Mouse (Mus musculus) small intestine, adult 2 months (tissue): ENCODE data around the gene Ipo4. TPM values are rescaled to one million over a fixed set of nuclear protein-coding genes. Genes with fewer than 3 reads are reported as not detected.
A peak's percentile ranks its signal among the peaks of the same experiment; 100 is the strongest.

ENCODE experiments used
- H3K27ac ChIP-seq: fragments of 200-500 bp; 2 replicates; pipeline ENCODE4 v1.5.1; 2012; ENCODE audit warnings: low read depth, low read length, control low read depth, inconsistent platforms; ENCODE audit not compliant: insufficient read depth
- H3K27me3 ChIP-seq: fragments of 200-500 bp; 2 replicates; pipeline ENCODE4 v1.6.1; 2012; ENCODE audit warnings: mild to moderate bottlenecking, moderate library complexity, low read length, inconsistent platforms; ENCODE audit not compliant: control insufficient read depth, insufficient read depth
- H3K36me3 ChIP-seq: fragments of 200-500 bp; 2 replicates; pipeline ENCODE4 v1.6.1; 2012; ENCODE audit warnings: mild to moderate bottlenecking, low read length, control low read depth, inconsistent platforms; ENCODE audit not compliant: control insufficient read depth, insufficient read depth
- H3K4me1 ChIP-seq: fragments of 200-500 bp; 2 replicates; pipeline ENCODE4 v1.6.1; 2012; ENCODE audit warnings: low read length, inconsistent platforms, mixed read lengths; ENCODE audit not compliant: control insufficient read depth, insufficient read depth, insufficient read length
- H3K4me3 ChIP-seq: fragments of 200-500 bp; 2 replicates; pipeline ENCODE4 v1.5.1; 2012; ENCODE audit warnings: low read depth, mild to moderate bottlenecking, control low read depth, inconsistent platforms, low read length, moderate library complexity
- CTCF ChIP-seq: fragments of 200-500 bp; IDR thresholded peaks from 2 replicates; pipeline ENCODE4 v1.5.1; 2012; ENCODE audit warnings: low read depth, mild to moderate bottlenecking, control low read depth, inconsistent platforms, low read length, moderate library complexity, mixed read lengths; ENCODE audit not compliant: insufficient replicate concordance, insufficient read length; ENCODE audit errors: extremely low read depth
- POLR2A ChIP-seq: fragments of 200-500 bp; IDR thresholded peaks from 2 replicates; pipeline ENCODE4 v1.6.1; 2012; ENCODE audit warnings: low read depth, mild to moderate bottlenecking, control low read depth, inconsistent platforms, low read length, moderate library complexity
- WGBS: fragments of 180-500 bp; shearing (Covaris S2); methylation state at CpG from one replicate; pipeline ENCODE4 v1.1.7; 2018; 5-methylcytosine and 5-hydroxymethylcytosine counted together
- polyA plus RNA-seq: library from polyadenylated mRNA; depleted of rRNA; stranded (reverse); fragments of >200 nt; gene quantifications from 2 replicates; pipeline ENCODE4 v1.2.3, GENCODE M21; 2012

Ipo4 gene
- polyA plus RNA-seq, 1 experiment = 37.2 TPM

DNA sequence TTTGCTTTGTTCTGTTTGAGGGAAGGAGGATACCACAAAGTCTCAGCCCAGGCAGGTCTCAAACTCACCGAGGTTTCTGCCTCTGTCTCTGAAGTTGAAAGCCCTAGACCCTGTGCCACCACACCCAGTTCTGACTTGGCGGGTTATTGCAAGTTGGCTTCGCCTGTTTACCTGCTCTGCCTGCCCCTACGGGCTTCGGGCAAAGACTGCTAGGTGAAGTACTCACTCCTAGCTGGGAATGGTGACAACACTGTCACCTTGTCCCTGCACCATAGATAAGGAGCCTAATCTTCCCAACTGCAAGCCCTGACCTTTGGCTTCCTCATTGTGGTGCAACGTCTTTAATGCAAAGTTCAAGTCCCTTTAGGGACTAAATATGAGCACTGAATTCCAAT is 50.2 kb downstream of the Ipo4 start:
- 19% methylated on average over 6 of the region's 6 CpGs for WGBS
- H3K27ac ChIP-seq = peak overlapping the region; percentile 93

DNA sequence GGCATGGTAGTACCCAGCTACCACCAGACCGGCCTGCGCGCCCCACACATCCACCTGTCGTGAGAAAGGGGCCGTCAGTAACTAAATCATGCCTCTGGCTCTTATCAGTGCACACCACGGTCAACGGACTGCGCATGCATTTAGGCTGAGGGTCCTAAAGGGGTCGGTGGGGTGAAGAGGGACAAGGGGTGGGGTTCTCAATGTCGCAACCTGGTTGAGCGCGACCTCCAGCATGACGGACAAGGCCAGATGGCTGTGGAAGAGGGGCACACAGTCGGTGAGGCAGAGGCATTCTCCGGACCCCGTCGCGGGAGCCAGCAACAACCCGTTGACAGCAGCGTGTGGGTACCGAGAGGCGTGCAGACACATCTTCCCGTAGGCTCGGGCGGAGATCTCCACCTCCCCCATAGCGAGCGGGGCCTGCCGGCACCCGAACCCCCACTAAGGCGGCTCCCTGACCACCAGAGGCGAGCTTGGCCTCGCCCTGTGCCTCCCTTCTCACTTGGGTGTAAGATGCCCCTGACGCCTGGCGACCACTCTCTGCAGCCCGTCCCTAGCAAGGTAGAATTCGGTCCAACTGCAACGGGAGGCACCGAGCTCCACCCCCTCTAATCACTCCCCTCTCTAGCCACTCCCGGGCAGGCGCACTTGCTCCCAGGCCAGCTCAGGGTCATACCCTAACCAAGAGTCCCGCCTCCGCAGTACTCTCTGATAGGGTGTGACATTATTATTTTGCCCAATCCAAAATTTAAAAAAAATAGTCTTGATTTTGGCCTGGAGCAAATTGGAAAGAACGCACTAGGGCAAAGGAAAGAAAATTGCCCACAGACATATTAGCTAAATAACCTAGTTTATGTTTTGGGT is 50.8 kb downstream of the Ipo4 start, which contains the start of gene Emc9:
TSS of gene Emc9 (minus strand) at position 601 of the 864 bp plus-strand sequence.
- H3K27ac ChIP-seq = peak within 1 kb of the TSS; percentile 93
- WGBS = 3% methylated on average over 43 of the region's 43 CpGs

More for the DNA sequence above, 50.2 kb downstream of the Ipo4 start:
- Histone ChIP-seq H3K4me3 (peak overlapping the region; percentile 26; the same call in 1 of the 2 replicates), H3K27me3 (no peaks in the 10 kb centered on the region), H3K4me1 (peaks cover 3% of the 10 kb centered on the region; the same call in 1 of the 2 replicates), H3K36me3 (peaks cover 35% of the 10 kb centered on the region)
- TF ChIP-seq POLR2A = peak; percentile 29; the same call in 1 of the 2 replicates
- TF ChIP-seq CTCF = no peak

DNA sequence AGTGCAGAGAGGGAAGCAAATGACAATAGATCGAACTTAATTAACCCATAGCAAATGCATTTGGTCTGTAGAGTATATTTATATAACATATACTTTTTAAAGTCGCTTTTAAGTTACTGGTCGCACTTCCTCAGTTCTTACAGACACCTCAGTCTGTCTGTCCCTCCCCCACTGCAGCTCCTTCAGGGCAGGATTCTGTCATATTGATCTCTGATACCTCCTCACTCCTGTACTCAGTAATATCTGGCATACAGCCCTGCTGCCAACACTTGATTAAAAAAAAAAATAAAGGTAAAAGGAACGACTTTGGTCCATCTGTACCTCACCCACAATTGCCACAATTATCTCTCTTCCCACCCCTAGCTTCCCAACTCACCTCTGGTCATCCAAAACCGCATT is 51.5 kb downstream of the Ipo4 start:
- H3K27ac ChIP-seq = no peak overlapping the region
- H3K27me3 ChIP-seq = no peaks in the 10 kb centered on the region
- H3K4me1 ChIP-seq = peaks cover under 1% of the 10 kb centered on the region; the same call in 1 of the 2 replicates
- TF ChIP-seq POLR2A (no peak), CTCF (no peak)
- peaks cover 46% of the 10 kb centered on the region for H3K36me3 ChIP-seq
- H3K4me3 ChIP-seq = peak overlapping the region; percentile 70
- WGBS = 37% methylated on average over 5 of the region's 5 CpGs

More for the DNA sequence above, 50.8 kb downstream of the Ipo4 start, which contains the start of gene Emc9:
- Histone ChIP-seq H3K27me3 (no peaks in the 10 kb centered on the region), H3K4me1 (peaks cover 3% of the 10 kb centered on the region; the same call in 1 of the 2 replicates), H3K4me3 (peak within 1 kb of the TSS; percentile 70), H3K36me3 (peaks cover 41% of the 10 kb centered on the region)
- TF ChIP-seq POLR2A = no peak
- no peak for TF ChIP-seq CTCF

DNA sequence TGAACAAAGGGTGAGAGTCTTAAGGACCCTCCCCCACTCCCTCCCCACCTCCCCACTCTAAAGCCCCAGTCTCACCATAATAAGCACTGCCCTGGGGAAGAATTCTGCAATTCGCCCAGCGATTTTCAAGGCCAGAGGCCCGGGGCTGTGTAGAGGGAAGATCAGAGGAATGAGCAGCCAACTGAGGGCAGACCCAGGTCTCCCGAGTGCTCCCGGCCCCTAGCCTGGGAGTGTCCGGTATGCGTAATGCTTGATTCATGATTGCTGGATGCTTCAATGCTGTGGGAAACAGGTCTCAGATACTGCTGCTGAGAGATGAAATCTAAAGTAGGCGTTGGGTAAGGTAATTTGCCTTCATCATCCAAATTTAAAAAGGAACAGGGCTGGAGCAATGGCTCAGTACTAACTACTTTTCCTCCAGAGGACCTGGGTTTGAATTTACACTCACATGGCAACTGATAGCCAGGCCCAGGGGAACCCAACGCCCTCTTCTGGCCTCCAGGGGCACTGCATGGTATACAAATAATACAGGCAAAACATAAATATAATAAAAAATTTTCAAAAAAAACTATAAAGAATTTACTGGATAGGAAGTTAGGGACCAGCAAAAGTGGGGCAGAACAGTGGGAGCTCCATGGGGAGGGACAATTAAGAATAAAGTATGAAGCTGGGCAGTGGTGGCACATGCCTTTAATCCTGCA is 53.6 kb downstream of the Ipo4 start:
- Histone ChIP-seq H3K36me3 (peaks cover 32% of the 10 kb centered on the region), H3K4me1 (no peaks in the 10 kb centered on the region; the same call in 1 of the 2 replicates), H3K27me3 (no peaks in the 10 kb centered on the region), H3K27ac (no peak overlapping the region), H3K4me3 (no peak overlapping the region)
- WGBS = 66% methylated on average over 9 of the region's 9 CpGs
- TF ChIP-seq POLR2A = no peak
- peak; percentile 72; the same call in 1 of the 2 replicates for TF ChIP-seq CTCF

DNA sequence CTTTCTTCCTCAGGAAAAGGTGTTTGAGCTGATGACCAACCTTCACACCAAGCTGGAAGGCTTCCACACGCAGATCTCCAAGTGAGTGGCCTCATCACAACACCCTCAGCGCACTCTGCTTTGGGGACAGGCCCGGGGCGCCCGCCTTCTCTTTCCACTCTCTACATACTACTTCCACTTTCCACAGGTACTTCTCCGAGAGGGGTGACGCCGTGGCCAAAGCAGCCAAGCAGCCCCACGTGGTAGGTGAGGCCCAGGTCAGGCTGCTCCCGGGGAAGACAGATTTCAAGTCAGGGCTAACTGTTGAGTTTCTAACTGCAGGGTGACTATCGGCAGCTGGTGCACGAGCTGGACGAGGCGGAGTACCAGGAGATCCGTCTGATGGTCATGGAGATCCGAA is 55.0 kb downstream of the Ipo4 start:
- Histone ChIP-seq H3K4me3 (no peak overlapping the region), H3K36me3 (peaks cover 27% of the 10 kb centered on the region), H3K27ac (no peak overlapping the region), H3K4me1 (no peaks in the 10 kb centered on the region; the same call in 1 of the 2 replicates), H3K27me3 (no peaks in the 10 kb centered on the region)
- no peak for TF ChIP-seq POLR2A
- no peak for TF ChIP-seq CTCF
- 91% methylated on average over 16 of the region's 16 CpGs for WGBS

DNA sequence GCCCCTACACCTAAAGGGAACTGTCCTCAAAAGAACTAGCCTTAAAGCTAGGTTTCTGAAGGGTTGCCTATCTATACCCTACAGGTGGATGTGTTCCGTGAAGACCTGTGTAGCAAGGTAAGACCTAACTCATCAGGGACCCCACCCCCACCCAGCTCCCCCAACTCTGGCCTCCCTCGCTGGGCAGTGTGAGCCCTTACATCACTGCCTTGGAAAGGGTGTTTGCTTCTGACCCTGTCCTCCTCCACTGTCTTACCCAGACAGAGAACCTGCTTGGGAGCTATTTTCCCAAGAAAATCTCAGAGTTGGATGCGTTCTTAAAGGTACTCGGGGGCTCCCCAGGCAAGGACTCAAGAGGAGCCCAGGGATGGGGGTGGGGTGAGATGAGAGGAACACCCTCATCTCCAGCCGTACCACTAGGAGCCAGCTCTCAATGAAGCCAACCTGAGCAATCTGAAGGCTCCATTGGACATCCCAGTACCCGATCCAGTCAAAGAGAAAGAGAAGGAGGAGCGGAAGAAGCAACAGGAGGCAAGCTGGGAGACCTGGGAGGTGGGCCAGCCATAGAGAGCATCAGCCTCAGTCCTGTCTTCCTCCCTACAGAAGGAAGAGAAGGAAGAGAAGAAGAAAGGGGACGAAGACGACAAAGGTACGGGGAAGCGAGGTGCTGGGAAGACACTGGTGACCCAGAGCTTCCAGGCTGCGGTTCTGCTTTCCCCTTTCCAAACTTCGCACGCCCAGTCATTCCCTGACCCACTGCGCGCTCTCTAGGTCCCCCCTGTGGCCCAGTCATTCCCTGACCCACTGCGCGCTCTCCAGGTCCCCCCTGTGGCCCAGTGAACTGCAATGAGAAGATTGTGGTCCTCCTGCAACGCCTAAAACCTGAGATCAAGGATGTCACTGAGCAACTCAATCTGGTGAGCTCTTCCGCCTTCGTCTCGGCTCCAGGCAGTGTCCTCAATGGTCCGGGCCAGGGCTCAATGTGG is 56.0 kb downstream of the Ipo4 start:
- Histone ChIP-seq H3K4me3 (no peak overlapping the region), H3K27ac (no peak overlapping the region), H3K4me1 (no peaks in the 10 kb centered on the region), H3K36me3 (peaks cover 27% of the 10 kb centered on the region), H3K27me3 (no peaks in the 10 kb centered on the region)
- 86% methylated on average over 23 of the region's 23 CpGs for WGBS
- TF ChIP-seq CTCF = 0 out of 2 replicates have a peak, but pooled peaks have one; percentile 5
- no peak for TF ChIP-seq POLR2A
